Mouse (Mus musculus): ENCODE measurements around the gene Clasrp.

DNA sequence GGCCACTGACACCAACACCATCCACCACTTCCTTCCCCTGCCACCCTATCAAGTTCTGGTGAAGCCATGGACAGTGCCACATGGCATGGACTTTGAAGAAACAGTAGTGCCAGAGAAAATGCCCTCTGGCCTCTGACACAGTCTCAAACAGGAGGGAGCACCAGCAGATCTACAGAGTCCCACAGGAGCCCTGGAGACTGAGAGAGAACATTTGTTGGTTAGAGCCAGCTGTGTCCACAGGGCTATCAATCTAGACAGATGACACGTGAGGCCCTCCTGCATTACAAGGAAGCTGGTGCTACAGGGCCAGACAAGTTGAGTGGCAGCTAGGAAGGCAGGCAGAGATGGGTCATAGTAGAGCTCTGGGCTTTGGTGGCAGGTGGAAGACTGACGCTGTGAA, 51.8 kb downstream of the Clasrp start:
- TF ChIP-seq CTCF (IDR thresholded peaks at IDR 0.05; ENCODE audit: extremely low read depth, insufficient read depth, low read length) (no peak), POLR2A (IDR thresholded peaks at IDR 0.05; ENCODE audit: extremely low read depth, insufficient read depth, low read length) (no peak)
